Mouse (Mus musculus) brain, embryonic 14.5 days (tissue): ENCODE data around the gene Rnf216.

ENCODE experiments used
- CTCF ChIP-seq: fragments of 200-500 bp; IDR thresholded peaks from 2 replicates; pipeline ENCODE4 v1.5.1; 2012; ENCODE audit warnings: inconsistent platforms, mild to moderate bottlenecking, moderate library complexity, borderline replicate concordance; ENCODE audit not compliant: insufficient read depth, insufficient read length; ENCODE audit errors: extremely low read depth
- POLR2A ChIP-seq: fragments of 200-500 bp; IDR thresholded peaks from 2 replicates; pipeline ENCODE4 v1.6.1; 2012; ENCODE audit warnings: mild to moderate bottlenecking, inconsistent platforms, borderline replicate concordance; ENCODE audit not compliant: poor library complexity, insufficient read depth, insufficient read length, severe bottlenecking; ENCODE audit errors: extremely low read depth

DNA sequence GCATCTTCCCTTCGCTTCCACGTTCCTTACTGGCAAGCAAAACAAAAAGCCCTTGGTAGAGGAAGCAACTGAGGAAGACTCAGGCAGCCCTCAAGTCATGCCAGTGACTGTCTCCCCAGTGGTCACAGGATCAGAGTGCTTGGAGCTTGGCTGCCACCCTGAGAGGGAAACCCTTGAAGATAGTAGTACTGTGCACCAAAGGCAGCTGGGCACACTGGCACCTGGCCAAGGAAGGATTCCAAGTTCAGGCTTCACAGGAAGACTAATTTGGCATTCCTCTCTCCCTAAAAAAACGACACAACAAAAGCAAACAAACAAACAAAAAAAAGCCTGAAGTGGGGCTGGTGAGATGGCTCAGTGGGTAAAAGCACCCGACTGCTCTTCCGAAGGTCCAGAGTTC lies 124.3 kb downstream of the Rnf216 start:
- no peak for TF ChIP-seq POLR2A
- no peak for TF ChIP-seq CTCF
